Mouse (Mus musculus): ENCODE data around the gene Nucks1.
A peak's percentile ranks its signal among the peaks of the same experiment; 100 is the strongest.

The Nucks1 gene

DNA sequence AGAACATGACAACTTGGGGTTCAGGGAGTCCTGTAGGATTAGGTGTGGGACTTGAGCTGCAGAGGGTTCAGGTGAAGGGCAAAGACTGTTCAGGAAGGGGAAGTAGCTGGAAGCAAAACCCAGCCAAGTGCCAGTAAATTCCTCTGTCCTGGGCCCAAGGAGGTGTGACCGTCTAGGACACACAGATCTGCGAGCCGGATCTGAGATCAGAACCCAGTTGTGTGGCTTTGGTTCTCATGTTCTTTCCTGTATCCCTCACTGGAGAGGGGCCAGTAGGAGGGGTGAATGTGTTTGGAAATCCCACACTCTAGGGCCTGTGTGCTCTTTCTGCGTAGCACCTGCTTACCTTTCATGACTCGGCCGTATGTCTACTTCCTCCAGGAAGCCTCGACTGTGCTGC, 57.0 kb downstream of the Nucks1 start:
- no peak for DNase-seq (ENCODE audit: low read depth)

DNA sequence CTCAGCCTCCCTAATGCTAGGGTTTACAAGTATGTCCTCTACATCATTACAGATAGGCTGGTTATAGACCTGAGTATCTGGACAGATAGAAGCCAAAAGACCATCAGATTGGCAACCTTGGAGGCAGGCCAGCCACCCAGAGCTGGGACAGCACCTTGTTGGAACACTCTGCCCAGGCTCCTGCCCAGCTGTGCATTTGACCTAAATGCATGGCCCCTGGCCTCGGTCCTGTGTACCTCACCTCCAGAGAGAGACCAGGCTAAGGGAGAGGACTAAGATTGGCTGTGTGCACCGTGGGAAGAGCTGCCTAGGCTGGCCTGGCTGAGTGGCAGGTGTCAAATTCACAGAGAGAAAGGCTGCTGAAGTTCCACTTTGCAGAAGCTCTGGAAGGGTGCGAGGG, 58.2 kb downstream of the Nucks1 start:
- DNase-seq (ENCODE audit: low read depth), result no peak

DNA sequence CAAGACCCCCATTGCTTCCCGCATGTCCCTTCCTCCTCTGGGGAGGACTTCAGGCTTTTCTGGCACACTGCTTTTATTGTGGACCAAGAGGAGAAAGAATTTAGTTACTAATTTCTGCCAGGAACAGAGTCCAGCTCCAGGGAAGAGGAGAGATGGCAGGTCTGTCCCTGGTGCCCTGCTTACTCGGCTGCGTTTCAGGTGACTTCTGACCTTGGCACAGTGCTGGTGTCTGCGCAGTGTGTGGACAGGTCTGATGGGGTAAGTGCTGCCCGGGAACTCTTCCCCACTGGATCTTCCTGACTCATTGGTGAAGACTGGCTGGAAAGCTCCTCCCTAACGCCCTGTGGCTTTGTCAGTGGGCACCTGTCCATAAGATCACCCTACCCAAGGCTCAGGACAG, 58.6 kb downstream of the Nucks1 start:
- no peak for DNase-seq (ENCODE audit: low read depth)

DNA sequence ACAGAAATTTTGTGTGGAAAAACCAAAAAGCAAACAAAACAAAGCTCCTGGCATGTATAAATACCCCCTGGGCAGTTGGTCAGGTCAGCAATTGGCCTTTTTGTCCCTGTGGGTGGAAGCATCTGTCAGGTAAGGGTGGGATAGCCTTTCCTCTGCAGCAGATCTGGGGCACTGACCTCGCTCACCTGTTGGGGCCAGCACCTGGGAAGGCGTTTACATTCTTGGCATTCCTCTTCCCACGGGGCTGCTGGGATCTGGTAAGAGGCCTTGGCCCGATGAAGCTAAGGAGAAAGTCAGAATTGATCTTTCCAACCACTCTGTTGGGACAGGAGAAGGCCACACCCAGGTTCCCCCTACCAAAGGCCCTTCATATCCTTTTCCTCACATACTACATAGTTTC, 59.5 kb downstream of the Nucks1 start:
- no peak for DNase-seq (ENCODE audit: low read depth)

DNA sequence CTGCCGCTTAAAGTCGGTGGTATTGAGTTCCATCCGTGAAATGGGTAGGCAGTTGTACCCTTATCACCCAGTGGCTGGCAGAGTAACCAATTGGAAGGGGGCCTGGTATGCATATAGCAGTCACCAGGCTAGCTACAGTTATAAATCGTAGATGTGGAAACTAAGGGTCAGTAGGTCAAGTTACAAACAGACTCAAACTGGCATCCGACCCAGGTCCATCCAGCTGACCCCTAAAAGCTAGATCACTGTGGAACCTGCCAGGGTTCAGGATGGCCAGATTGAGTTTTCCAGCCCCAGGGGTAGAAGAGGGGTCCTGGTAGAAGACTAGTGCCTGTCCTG, 60.0 kb downstream of the Nucks1 start:
- no peak for DNase-seq (ENCODE audit: low read depth)

DNA sequence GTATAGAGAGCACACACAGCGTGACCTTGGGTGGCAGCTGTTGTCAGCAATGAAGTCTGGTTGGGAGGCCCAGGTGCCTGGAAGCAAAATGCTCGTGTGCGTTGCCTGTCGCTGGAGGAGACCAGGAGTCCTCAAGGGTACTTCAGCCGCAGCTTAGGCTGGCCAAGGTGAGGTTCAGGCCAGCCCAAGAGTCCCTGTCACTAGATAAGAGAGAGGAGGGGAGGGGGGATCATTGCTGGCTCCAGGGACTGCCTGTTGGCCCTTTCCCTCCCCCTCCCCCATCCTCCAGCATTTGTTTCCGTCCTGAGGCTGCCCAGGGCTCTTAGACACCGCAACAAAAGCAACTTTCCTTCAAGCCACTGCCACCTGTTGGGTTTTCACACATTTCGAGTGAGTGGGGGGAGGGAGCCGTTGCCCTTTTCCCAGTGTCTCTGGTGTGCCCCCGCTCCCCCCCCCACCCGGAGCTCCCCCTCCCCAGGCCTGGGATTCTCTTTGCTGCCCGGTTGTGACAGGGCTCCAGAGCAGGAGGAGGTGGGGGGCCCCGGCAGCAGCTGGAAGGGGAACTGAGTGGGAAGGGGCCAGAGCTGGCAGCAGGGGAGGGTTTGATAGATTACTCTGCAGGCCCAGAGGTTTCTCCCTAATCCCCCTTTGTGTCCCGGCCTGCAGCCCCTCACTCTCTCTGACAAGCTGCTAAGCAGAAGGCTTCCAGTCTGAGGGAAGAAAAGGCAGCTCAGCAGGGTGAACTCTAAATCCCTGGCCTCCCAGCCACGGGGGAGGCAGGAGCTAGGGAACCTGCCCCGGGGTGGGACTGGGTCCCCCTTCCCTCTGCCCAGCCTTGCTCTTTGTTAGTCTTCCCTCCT, 60.6 kb downstream of the Nucks1 start:
- DNase-seq (ENCODE audit: low read depth), result no peak

DNA sequence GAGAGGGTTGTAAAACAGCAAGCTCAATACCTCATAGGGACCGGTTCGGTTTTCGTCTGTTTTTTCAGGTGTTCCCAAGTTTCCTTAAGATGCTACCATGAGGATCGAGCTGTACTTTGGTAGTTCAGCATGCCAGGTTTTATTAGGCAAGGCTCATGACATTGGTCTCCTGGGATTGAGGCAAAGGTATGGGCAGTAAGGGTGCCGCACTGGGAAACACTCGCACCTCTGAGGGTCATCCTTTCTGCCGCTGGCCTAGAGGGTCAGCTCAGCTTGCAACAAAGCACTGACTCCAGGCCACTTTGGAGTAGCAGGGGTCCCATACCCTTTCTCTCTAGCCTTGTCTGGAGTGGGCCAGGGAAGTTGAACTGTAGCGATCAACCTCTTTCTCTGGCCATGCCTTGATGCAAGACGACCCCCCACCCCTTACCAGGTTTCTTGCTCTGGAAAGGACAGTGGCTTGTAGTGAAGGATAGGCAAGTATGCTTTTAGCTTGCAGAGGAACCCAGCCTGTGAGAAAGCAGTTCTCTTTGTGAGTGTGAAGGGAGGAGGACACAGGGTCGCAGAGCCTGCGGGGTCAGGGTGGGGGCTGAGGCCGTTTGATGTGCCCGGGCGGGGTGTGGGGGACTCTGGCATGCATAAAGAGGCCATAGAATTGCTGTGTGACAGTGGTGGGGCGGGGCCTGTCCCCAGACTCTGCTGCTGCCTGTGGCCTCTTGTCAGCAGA, 61.6 kb downstream of the Nucks1 start:
- DNase-seq (ENCODE audit: low read depth), result no peak

DNA sequence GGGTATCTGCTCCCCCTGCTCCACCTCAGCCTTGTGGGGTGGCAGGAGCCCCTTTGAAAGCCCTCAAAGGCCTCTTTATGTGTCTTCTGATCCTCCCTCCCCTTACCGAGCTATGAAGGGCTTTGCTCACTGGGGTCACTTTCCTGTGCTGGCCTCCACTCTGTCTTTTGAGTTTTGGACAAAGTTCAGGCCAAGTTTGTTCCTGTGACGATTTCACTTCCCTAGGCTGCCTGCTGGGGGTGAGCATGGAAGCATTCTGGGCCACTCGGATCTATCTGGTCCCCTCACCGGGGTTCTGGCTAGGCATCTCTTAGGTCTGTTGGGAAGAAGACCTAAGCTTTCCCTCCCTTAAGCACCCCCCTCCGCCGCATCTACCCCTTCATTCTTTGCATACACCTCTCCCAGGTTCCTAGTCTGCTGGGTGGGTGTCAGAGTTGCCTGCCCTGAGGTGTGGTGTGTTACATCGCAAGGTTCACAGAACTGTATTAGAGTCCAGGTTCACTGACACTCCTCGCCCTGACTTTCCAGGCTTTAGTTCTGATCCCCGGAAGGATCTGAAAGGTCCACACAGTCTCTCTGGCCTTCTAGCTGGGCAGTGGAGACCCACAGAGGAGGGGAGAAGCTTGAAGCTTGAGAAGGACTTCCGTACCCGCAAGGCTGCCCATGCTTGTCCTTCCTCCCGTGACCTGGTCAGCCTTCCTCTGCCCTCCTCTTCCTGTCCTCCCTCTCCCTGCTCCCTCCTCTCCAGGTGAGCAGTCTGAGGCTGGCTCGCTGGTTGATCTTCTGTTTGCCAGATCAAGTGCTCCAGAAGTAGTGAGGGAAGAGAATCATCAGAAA, 62.4 kb downstream of the Nucks1 start:
- DNase-seq (ENCODE audit: low read depth), result no peak

DNA sequence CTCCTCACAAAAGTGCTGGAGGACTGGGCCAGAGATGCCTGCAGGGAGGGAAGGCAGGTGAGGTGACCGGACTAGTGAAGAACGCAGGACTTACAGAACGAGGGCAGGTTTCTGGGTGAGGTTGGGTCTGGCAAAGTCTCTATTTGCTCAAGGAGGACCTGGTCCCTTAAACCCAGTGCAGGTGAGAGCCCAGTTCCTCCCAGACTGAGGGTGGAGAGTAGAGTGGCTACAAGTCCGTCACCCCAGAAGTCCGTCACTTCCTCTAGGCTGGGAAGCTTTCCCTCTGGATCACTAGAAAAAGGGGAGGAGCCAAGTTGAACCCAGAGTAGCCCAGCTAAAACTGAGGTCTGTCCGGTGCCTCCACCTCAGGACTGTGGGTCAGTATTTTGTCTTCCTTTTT, 63.7 kb downstream of the Nucks1 start:
- DNase-seq (ENCODE audit: low read depth), result no peak

DNA sequence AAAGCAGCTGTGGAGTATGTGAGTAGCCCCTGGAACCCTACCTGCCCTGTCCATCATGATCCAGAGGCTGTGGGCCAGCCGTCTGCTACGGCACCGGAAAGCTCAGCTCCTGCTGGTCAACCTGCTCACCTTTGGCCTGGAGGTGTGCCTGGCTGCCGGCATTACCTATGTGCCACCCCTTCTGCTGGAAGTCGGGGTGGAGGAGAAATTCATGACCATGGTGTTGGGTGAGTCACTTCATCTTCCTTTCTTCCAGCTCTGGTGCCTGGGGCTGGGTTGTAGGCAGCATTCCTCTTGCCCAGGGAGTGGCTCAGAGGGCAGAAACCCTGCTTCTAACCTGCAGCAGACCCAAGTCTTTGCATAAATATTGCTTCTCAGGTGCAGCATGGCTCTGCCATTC, 66.6 kb downstream of the Nucks1 start:
- DNase-seq (ENCODE audit: low read depth), result no peak

DNA sequence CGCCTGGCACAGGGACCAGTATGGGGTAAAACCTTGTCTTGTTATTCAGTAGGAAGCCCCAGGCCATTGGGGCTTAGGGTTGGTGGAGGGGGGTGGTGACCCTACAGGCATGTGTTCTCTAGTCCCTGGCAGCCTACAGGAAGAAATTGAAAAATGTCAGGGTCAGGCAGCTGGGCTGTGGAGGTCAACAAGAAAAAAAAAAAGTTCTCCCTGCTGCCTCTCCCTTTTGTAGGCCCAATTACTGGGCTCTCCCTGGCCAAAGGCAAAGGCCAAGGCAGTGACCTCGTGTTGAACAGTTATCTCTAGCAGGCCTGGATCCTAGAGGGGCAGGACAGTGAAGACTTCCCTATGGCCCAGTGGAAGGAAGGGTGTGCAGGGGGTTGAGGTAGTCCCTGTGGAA, 70.1 kb downstream of the Nucks1 start:
- no peak for DNase-seq (ENCODE audit: low read depth)

DNA sequence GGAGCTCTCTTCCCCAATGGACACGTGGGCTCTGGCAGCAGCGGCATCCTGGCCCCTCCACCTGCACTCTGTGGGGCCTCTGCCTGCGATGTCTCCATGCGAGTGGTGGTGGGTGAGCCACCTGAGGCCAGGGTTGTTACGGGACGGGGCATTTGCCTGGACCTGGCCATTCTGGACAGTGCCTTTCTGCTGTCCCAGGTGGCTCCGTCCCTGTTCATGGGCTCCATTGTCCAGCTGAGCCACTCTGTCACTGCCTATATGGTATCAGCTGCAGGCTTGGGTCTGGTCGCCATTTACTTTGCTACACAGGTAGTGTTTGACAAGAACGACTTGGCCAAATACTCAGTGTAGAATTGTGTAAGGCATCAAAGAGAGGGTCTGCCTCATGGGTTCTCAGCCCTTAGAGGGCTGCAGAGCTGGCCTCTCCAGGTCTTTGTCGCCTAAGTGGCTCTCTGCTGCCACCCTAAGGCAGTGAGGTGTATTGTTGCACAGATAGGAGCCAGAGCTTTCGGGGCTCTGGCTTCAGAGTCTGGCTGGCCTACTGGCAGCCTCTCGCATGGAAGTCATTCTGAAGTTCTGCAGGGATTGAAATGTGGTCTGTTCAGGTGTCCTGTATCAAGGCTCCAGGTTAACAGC, 71.2 kb downstream of the Nucks1 start:
- DNase-seq (ENCODE audit: low read depth), result peak; percentile 90

DNA sequence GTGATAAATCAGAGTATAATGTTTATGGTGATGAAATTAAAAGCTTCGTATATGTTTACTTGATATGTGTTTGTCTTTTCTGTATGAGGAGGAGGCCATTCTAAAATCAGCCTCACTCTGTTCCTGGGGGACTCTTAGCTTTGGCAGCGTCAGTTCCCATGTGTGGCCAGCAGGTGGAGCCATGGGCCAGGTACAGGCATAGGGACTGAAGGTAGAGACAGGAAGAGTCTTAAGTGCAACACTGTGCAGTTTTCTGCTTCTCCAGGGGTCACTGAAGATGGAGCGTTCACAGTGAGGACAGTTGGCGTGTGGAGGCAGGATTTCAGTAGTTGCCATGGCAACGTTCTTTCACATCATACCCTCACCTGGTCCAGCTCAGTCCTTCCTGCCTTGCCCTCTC, 72.6 kb downstream of the Nucks1 start:
- DNase-seq (ENCODE audit: low read depth), result peak; percentile 87

DNA sequence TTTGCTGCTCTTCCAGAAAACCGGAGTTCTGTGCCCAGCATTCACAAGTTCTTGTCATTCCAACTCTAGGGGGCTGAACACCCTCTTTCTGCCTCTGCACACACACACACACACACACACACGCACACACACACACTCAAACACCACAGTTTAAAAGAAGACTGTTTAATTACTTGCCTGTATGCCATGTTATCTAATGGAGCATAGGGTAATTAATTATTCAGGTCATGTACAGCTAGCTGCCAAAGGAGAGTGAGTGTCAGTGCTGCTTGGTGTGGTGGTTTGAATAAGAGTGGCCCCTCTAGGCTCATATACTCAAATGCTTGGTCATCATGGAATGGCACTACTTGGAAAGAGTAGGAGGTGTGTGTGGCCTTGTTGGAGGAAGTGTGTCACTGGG, 73.5 kb downstream of the Nucks1 start:
- no peak for DNase-seq (ENCODE audit: low read depth)

Data from NIH3T3 (cell line).